Comparison of ENCODE assay signal across 16 mouse cellular contexts in genomic region chr6:122252146-122252545, GRCm38 (mm10). TPM values are rescaled to one million over a fixed set of nuclear protein-coding genes. Genes with fewer than 3 reads are reported as not detected.
DNase-seq lines count a peak whose midpoint lies in the region; ATAC-seq and TF ChIP-seq lines count a peak whose summit lies in the region.
"Had no signal": no experiment of that assay in that cellular context is flagged by ENCODE, and none has a peak within 500 bp of the region (broad histone marks: within the 10 kb centered on the region; RNA-seq: fewer than 3 reads in every experiment).

No protein-coding gene starts in this region.

- TF ChIP-seq CTCF in left cerebral cortex, adult 2 months (IDR thresholded peaks at IDR 0.05) = peak; percentile 55

- no peaks in the 10 kb centered on the region for H3K4me1 ChIP-seq in forebrain, embryonic 14.5 days (ENCODE audit: control insufficient read depth, insufficient read depth, low read length)
- H3K4me1 ChIP-seq in forebrain, embryonic 10.5 days = no peaks in the 10 kb centered on the region
- H3K4me1 ChIP-seq: hindbrain, embryonic 15.5 days; megakaryocyte, embryonic 14.5 days had no signal

- H3K4me2 ChIP-seq in forebrain, embryonic 14.5 days (ENCODE audit: low read length) = no peak overlapping the region
- H3K4me2 ChIP-seq: heart, embryonic 13.5 days; hindbrain, embryonic 15.5 days had no signal

- H3K36me3 ChIP-seq in forebrain, embryonic 14.5 days (ENCODE audit: control insufficient read depth, insufficient read depth, low read length) = no peaks in the 10 kb centered on the region
- H3K36me3 ChIP-seq in forebrain, embryonic 10.5 days (replicated peaks) = no peaks in the 10 kb centered on the region
- H3K36me3 ChIP-seq: heart, embryonic 13.5 days; hindbrain, embryonic 15.5 days had no signal

- peak; percentile 71 for DNase-seq in forebrain, embryonic 14.5 days (ENCODE audit: low spot score)
- no peak for DNase-seq in forebrain, embryonic 10.5 days (ENCODE audit: extremely low spot score, low spot score)
- no peak for DNase-seq in left cerebral cortex, adult 2 months (ENCODE audit: extremely low spot score in 1 of 2, low spot score in 2 of 2)
- DNase-seq in left cerebral cortex, adult 11 months (ENCODE audit: low spot score) = no peak
- DNase-seq in induced T-regulatory cell, adult 2 months (ENCODE audit: low read depth) = peak; percentile 66
- DNase-seq in left cerebral cortex, adult 9 months (ENCODE audit: low spot score in 2 of 2) = no peak
- no peak for DNase-seq in lung, postnatal 10 days
- DNase-seq: adrenal gland, postnatal 36 days; cerebellum, adult 9-11 months; kidney, postnatal 14 days; thymus, adult 2 months had no signal

- WGBS in forebrain, embryonic 14.5 days = 26% methylated on average over 1 of the region's 1 CpGs
- 44% methylated on average over 1 of the region's 1 CpGs for WGBS in forebrain, embryonic 10.5 days

- no peak overlapping the region for H3K27ac ChIP-seq in forebrain, embryonic 14.5 days (ENCODE audit: low read depth, low read length)
- no peak overlapping the region for H3K27ac ChIP-seq in forebrain, embryonic 10.5 days
- no peak overlapping the region for H3K27ac ChIP-seq in left cerebral cortex, adult 2 months
- H3K27ac ChIP-seq: heart, embryonic 13.5 days; hindbrain, embryonic 15.5 days; liver, embryonic 14.5 days had no signal

- H3K9ac ChIP-seq in forebrain, embryonic 14.5 days (ENCODE audit: low read length) = no peak overlapping the region
- H3K9ac ChIP-seq: heart, embryonic 13.5 days; hindbrain, embryonic 15.5 days; liver, embryonic 14.5 days had no signal

- H3K9me3 ChIP-seq in forebrain, embryonic 14.5 days (replicated peaks; ENCODE audit: control insufficient read depth, low read length) = no peaks in the 10 kb centered on the region
- no peaks in the 10 kb centered on the region for H3K9me3 ChIP-seq in forebrain, embryonic 10.5 days
- H3K9me3 ChIP-seq: heart, embryonic 13.5 days; hindbrain, embryonic 15.5 days had no signal

- intact Hi-C loops in left cerebral cortex, adult 2 months (cut with DNase I) = no loop called here

- H3K27me3 ChIP-seq in forebrain, embryonic 14.5 days (replicated peaks; ENCODE audit: control insufficient read depth, insufficient read depth, low read length) = no peaks in the 10 kb centered on the region
- H3K27me3 ChIP-seq in forebrain, embryonic 10.5 days (ENCODE audit: poor library complexity, severe bottlenecking) = no peaks in the 10 kb centered on the region
- H3K27me3 ChIP-seq: hindbrain, embryonic 15.5 days had no signal

- ATAC-seq in forebrain, embryonic 14.5 days = no peak
- peak; percentile 62 for ATAC-seq in CD4-positive, CD25-positive, alpha-beta regulatory T cell, adult 4 months

- H3K4me3 ChIP-seq in forebrain, embryonic 14.5 days (ENCODE audit: low read depth, low read length) = no peak overlapping the region
- H3K4me3 ChIP-seq in forebrain, embryonic 10.5 days = no peak overlapping the region
- H3K4me3 ChIP-seq in left cerebral cortex, adult 2 months = no peak overlapping the region
- H3K4me3 ChIP-seq: heart, embryonic 13.5 days; hindbrain, embryonic 15.5 days; megakaryocyte, embryonic 14.5 days had no signal

RNA-seq across cellular contexts. Expression of gene Klrg1, which starts 30.5 kb away (rescaled TPM):
- 0.32 and 0.70 TPM in 2 replicates for polyA plus RNA-seq in forebrain, embryonic 14.5 days (2014; fragmentation: Nextera tagmentation; extraction: Ambion mirVana)
- polyA plus RNA-seq in forebrain, embryonic 10.5 days (2016; fragmentation: Nextera tagmentation; extraction: Ambion mirVana) = not detected in 2 replicates
- total RNA-seq in left cerebral cortex, adult 2 months (2021) = not detected
- 100 to 1,000 TPM; 111 to 138 TPM for polyA plus RNA-seq in CD4-positive, CD25-positive, alpha-beta regulatory T cell, adult 4 months (2017; shearing (Covaris generic))
- polyA plus RNA-seq: heart, embryonic 13.5 days; liver, embryonic 14.5 days had no signal

RNA-seq across cellular contexts. Expression of gene M6pr, which starts 56.4 kb away (rescaled TPM):
- polyA plus RNA-seq in forebrain, embryonic 14.5 days (2014; fragmentation: Nextera tagmentation; extraction: Ambion mirVana) = 63.1 and 63.3 TPM in 2 replicates
- 92.7 and 92.9 TPM in 2 replicates for polyA plus RNA-seq in forebrain, embryonic 10.5 days (2016; fragmentation: Nextera tagmentation; extraction: Ambion mirVana)
- total RNA-seq in left cerebral cortex, adult 2 months (2021) = 10 to 100 TPM; 69.5 TPM
- 100 to 1,000 TPM; 255 to 333 TPM for polyA plus RNA-seq in CD4-positive, CD25-positive, alpha-beta regulatory T cell, adult 4 months (2017; shearing (Covaris generic))

Comparison
In these comparisons a context has a peak if more than half of its experiments do, and no peak if none do; other contexts are left out.
1. DNase-seq: peak in forebrain, embryonic 14.5 days (single experiment) and induced T-regulatory cell, adult 2 months (single experiment); none in forebrain, embryonic 10.5 days (single experiment), left cerebral cortex, adult 2 months (0 of 2), left cerebral cortex, adult 11 months (single experiment), left cerebral cortex, adult 9 months (0 of 2) and lung, postnatal 10 days (single experiment).
2. RNA of gene Klrg1, which starts 30.5 kb away (polyA plus RNA-seq): 111 to 138 TPM in CD4-positive, CD25-positive, alpha-beta regulatory T cell, adult 4 months; 0.32 to 0.70 TPM in forebrain, embryonic 14.5 days and not detected in forebrain, embryonic 10.5 days; every median in the first group is over 10 times any median in the second.